Mouse (Mus musculus): ENCODE measurements around the gene Per2. TPM values are rescaled to one million over a fixed set of nuclear protein-coding genes. Genes with fewer than 3 reads are reported as not detected.
"Not testable (repeated sequence)": the region's sequence is repeated elsewhere in the genome, so short reads cannot be mapped to it uniquely, and the experiment has no call there.

Gene Per2
- polyA plus RNA-seq, 1 experiment from 2014 or later, result 7.9 TPM

- ATAC-seq, result peak; percentile 20; the same call in 1 of the 2 replicates
- WGBS, result 70% methylated on average over 7 of the region's 7 CpGs
- no peak overlapping the region for H3K4me2 ChIP-seq (replicated peaks)
- no peak overlapping the region for H3K9ac ChIP-seq
- H3K36me3 ChIP-seq, result no peaks in the 10 kb centered on the region
- H3K4me3 ChIP-seq (replicated peaks), result no peak overlapping the region
- H3K4me1 ChIP-seq (replicated peaks), result no peaks in the 10 kb centered on the region; the same call in 1 of the 2 replicates
- no peaks in the 10 kb centered on the region for H3K27me3 ChIP-seq (replicated peaks)
- H3K27ac ChIP-seq, result no peak overlapping the region
- H3K9me3 ChIP-seq, result no peaks in the 10 kb centered on the region
Observed at GRCm38 (mm10) chr1:91482616-91483211, 23.6 kb upstream of the Per2 start.

- H3K27ac ChIP-seq, result no peak overlapping the region
- H3K4me3 ChIP-seq (replicated peaks), result no peak overlapping the region
- WGBS, result 94% methylated on average over 1 of the region's 1 CpGs
Observed at GRCm38 (mm10) chr1:91478958-91479357, 19.8 kb upstream of the Per2 start.

GRCm38 (mm10) chr1:91478145-91478544, 19.0 kb upstream of the Per2 start:
- WGBS, result 97% methylated on average over 12 of the region's 13 CpGs

More at GRCm38 (mm10) chr1:91478958-91479357, 19.8 kb upstream of the Per2 start:
- Histone ChIP-seq H3K36me3 (no peaks in the 10 kb centered on the region), H3K4me2 (replicated peaks) (no peak overlapping the region), H3K9ac (no peak overlapping the region), H3K4me1 (replicated peaks) (no peaks in the 10 kb centered on the region; the same call in 1 of the 2 replicates), H3K9me3 (no peaks in the 10 kb centered on the region), H3K27me3 (replicated peaks) (no peaks in the 10 kb centered on the region)
- no peak for ATAC-seq

GRCm38 (mm10) chr1:91469888-91470419, 10.8 kb upstream of the Per2 start:
- Histone ChIP-seq H3K36me3 (no peaks in the 10 kb centered on the region), H3K27me3 (replicated peaks) (no peaks in the 10 kb centered on the region), H3K9ac (no peak overlapping the region), H3K9me3 (no peaks in the 10 kb centered on the region), H3K27ac (no peak overlapping the region), H3K4me1 (replicated peaks) (no peaks in the 10 kb centered on the region; the same call in 1 of the 2 replicates), H3K4me2 (replicated peaks) (no peak overlapping the region), H3K4me3 (replicated peaks) (no peak overlapping the region)
- ATAC-seq, result no peak
- WGBS, result 83% methylated on average over 4 of the region's 4 CpGs

More at GRCm38 (mm10) chr1:91478145-91478544, 19.0 kb upstream of the Per2 start:
- ATAC-seq; H3K27me3 ChIP-seq (replicated peaks); H3K4me1 ChIP-seq (replicated peaks); H3K36me3 ChIP-seq; H3K27ac ChIP-seq; H3K4me3 ChIP-seq (replicated peaks); H3K9me3 ChIP-seq; H3K4me2 ChIP-seq (replicated peaks); H3K9ac ChIP-seq: not testable (repeated sequence)

- no peak overlapping the region for H3K4me3 ChIP-seq (replicated peaks)
- no peak overlapping the region for H3K4me2 ChIP-seq (replicated peaks)
- WGBS, result 80% methylated on average over 6 of the region's 6 CpGs
- H3K9ac ChIP-seq, result no peak overlapping the region
- no peak overlapping the region for H3K27ac ChIP-seq
- no peaks in the 10 kb centered on the region for H3K9me3 ChIP-seq
- no peaks in the 10 kb centered on the region for H3K36me3 ChIP-seq
- no peaks in the 10 kb centered on the region; the same call in 1 of the 2 replicates for H3K4me1 ChIP-seq (replicated peaks)
- no peaks in the 10 kb centered on the region for H3K27me3 ChIP-seq (replicated peaks)
- no peak for ATAC-seq
Observed at GRCm38 (mm10) chr1:91466186-91466585, 7.1 kb upstream of the Per2 start.

GRCm38 (mm10) chr1:91465244-91465643, 6.1 kb upstream of the Per2 start:
- 0% methylated on average over 1 of the region's 1 CpGs for WGBS

GRCm38 (mm10) chr1:91464436-91464835, 5.3 kb upstream of the Per2 start:
- Histone ChIP-seq H3K9ac (0 out of 2 replicates have a peak overlapping the region, but pooled peaks have one; percentile 20), H3K4me2 (replicated peaks) (peak overlapping the region; percentile 48; the same call in 1 of the 2 replicates)
- 0 out of 2 replicates have a peak, but pooled peaks have one; percentile 5 for ATAC-seq

More at GRCm38 (mm10) chr1:91465244-91465643, 6.1 kb upstream of the Per2 start:
- Histone ChIP-seq H3K27me3 (replicated peaks) (no peaks in the 10 kb centered on the region), H3K27ac (peak overlapping the region; percentile 86), H3K4me3 (replicated peaks) (no peak overlapping the region; the same call in 1 of the 2 replicates), H3K9ac (peak overlapping the region; percentile 20; the same call in 1 of the 2 replicates), H3K4me2 (replicated peaks) (peak overlapping the region; percentile 48), H3K36me3 (no peaks in the 10 kb centered on the region), H3K9me3 (no peaks in the 10 kb centered on the region), H3K4me1 (replicated peaks) (peaks cover 2% of the 10 kb centered on the region; the same call in 1 of the 2 replicates)
- peak; percentile 80 for ATAC-seq

GRCm38 (mm10) chr1:91463336-91463995, 4.3 kb upstream of the Per2 start:
- Histone ChIP-seq H3K9me3 (no peaks in the 10 kb centered on the region), H3K4me1 (replicated peaks) (peaks cover 10% of the 10 kb centered on the region), H3K36me3 (no peaks in the 10 kb centered on the region), H3K4me2 (replicated peaks) (no peak overlapping the region), H3K4me3 (replicated peaks) (no peak overlapping the region), H3K27me3 (replicated peaks) (no peaks in the 10 kb centered on the region), H3K9ac (0 out of 2 replicates have a peak overlapping the region, but pooled peaks have one; percentile 2), H3K27ac (peak overlapping the region; percentile 86)
- peak; percentile 37 for ATAC-seq
- WGBS, result 75% methylated on average over 13 of the region's 13 CpGs

More at GRCm38 (mm10) chr1:91464436-91464835, 5.3 kb upstream of the Per2 start:
- Histone ChIP-seq H3K4me3 (replicated peaks) (no peak overlapping the region), H3K36me3 (no peaks in the 10 kb centered on the region), H3K9me3 (no peaks in the 10 kb centered on the region), H3K27ac (peak overlapping the region; percentile 86), H3K4me1 (replicated peaks) (peaks cover 7% of the 10 kb centered on the region; the same call in 1 of the 2 replicates), H3K27me3 (replicated peaks) (no peaks in the 10 kb centered on the region)
- 50% methylated on average over 5 of the region's 5 CpGs for WGBS

GRCm38 (mm10) chr1:91460564-91460963, 1.4 kb upstream of the Per2 start:
- H3K27ac ChIP-seq, result peak overlapping the region; percentile 65
- H3K9me3 ChIP-seq, result no peaks in the 10 kb centered on the region
- peaks cover 37% of the 10 kb centered on the region for H3K4me1 ChIP-seq (replicated peaks)
- no peak overlapping the region for H3K4me3 ChIP-seq (replicated peaks)
- ATAC-seq, result no peak
- H3K9ac ChIP-seq, result no peak overlapping the region
- 42% methylated on average over 4 of the region's 4 CpGs for WGBS
- H3K36me3 ChIP-seq, result no peaks in the 10 kb centered on the region
- peak overlapping the region; percentile 77; the same call in 1 of the 2 replicates for H3K4me2 ChIP-seq (replicated peaks)
- no peaks in the 10 kb centered on the region for H3K27me3 ChIP-seq (replicated peaks)

- Histone ChIP-seq H3K4me3 (replicated peaks) (peak overlapping the region; percentile 81), H3K4me1 (replicated peaks) (peaks cover 40% of the 10 kb centered on the region), H3K9ac (peak overlapping the region; percentile 43), H3K36me3 (no peaks in the 10 kb centered on the region), H3K27me3 (replicated peaks) (no peaks in the 10 kb centered on the region), H3K27ac (peak overlapping the region; percentile 65), H3K9me3 (no peaks in the 10 kb centered on the region), H3K4me2 (replicated peaks) (peak overlapping the region; percentile 77)
- 34% methylated on average over 7 of the region's 7 CpGs for WGBS
- no peak for ATAC-seq
Observed at GRCm38 (mm10) chr1:91460069-91460468, 945 bp upstream of the Per2 start.

- H3K4me3 ChIP-seq (replicated peaks), result peak overlapping the region; percentile 81
- WGBS, result 4% methylated on average over 8 of the region's 8 CpGs
- peak overlapping the region; percentile 70 for H3K9ac ChIP-seq
- H3K4me2 ChIP-seq (replicated peaks), result peak overlapping the region; percentile 77
- no peaks in the 10 kb centered on the region for H3K27me3 ChIP-seq (replicated peaks)
- no peak; the same call in none of the 2 replicates for ATAC-seq
- peaks cover 57% of the 10 kb centered on the region for H3K4me1 ChIP-seq (replicated peaks)
- no peaks in the 10 kb centered on the region for H3K9me3 ChIP-seq
- peak overlapping the region; percentile 95 for H3K27ac ChIP-seq
- H3K36me3 ChIP-seq, result no peaks in the 10 kb centered on the region
Observed at GRCm38 (mm10) chr1:91458223-91458861, 782 bp downstream of the Per2 start.

GRCm38 (mm10) chr1:91457698-91458097, 1.4 kb downstream of the Per2 start:
- Histone ChIP-seq H3K9ac (peak overlapping the region; percentile 70; the same call in 1 of the 2 replicates), H3K27me3 (replicated peaks) (no peaks in the 10 kb centered on the region), H3K9me3 (no peaks in the 10 kb centered on the region), H3K27ac (peak overlapping the region; percentile 95), H3K4me1 (replicated peaks) (peaks cover 61% of the 10 kb centered on the region), H3K4me2 (replicated peaks) (peak overlapping the region; percentile 77), H3K36me3 (no peaks in the 10 kb centered on the region), H3K4me3 (replicated peaks) (peak overlapping the region; percentile 81)
- no peak for ATAC-seq
- 31% methylated on average over 5 of the region's 5 CpGs for WGBS

All from intestine, embryonic 15.5 days (tissue).